Mouse (Mus musculus) stomach, embryonic 15.5 days (tissue): ENCODE measurements at regions not wholly inside any gene's neighbourhood (a gene's known extent, or its start where the extent isn't known, plus 50 kb on each side); places are given as distances from the start of the nearest gene placed in this dataset.

Source experiments
- ATAC-seq: fragments of 200-750 bp; cut with Nextera tagmentation; 2 replicates; pipeline ENCODE4 v1.8.0; 2017; ENCODE audit warnings: low read depth, moderate number of reproducible peaks, moderate TSS enrichment; ENCODE audit not compliant: insufficient read depth, low FRiP score
- H3K27ac ChIP-seq: fragments of 300-500 bp; sonication (generic); 2 replicates; pipeline ENCODE4 v1.5.1; 2015; ENCODE audit warnings: mild to moderate bottlenecking, inconsistent platforms
- H3K27me3 ChIP-seq: fragments of 300-500 bp; sonication (generic); replicated peaks from 2 replicates; pipeline ENCODE4 v1.6.1; 2015; ENCODE audit warnings: inconsistent platforms
- H3K36me3 ChIP-seq: fragments of 300-500 bp; sonication (generic); 2 replicates; pipeline ENCODE4 v1.6.1; 2015; ENCODE audit warnings: inconsistent platforms
- H3K4me1 ChIP-seq: fragments of 300-500 bp; sonication (generic); 2 replicates; pipeline ENCODE4 v1.6.1; 2015; ENCODE audit warnings: inconsistent platforms
- H3K4me2 ChIP-seq: fragments of 300-500 bp; sonication (generic); 2 replicates; pipeline ENCODE4 v1.6.1; 2015; ENCODE audit warnings: mild to moderate bottlenecking, inconsistent platforms
- H3K4me3 ChIP-seq: fragments of 300-500 bp; sonication (generic); replicated peaks from 2 replicates; pipeline ENCODE4 v1.5.1; 2015; ENCODE audit warnings: inconsistent platforms
- H3K9ac ChIP-seq: fragments of 300-500 bp; sonication (generic); 2 replicates; pipeline ENCODE4 v1.6.1; 2015; ENCODE audit warnings: inconsistent platforms
- H3K9me3 ChIP-seq: fragments of 300-500 bp; sonication (generic); 2 replicates; pipeline ENCODE4 v1.6.1; 2016; ENCODE audit warnings: inconsistent platforms
- WGBS: fragments of 180-500 bp; shearing (Covaris S2); methylation state at CpG from one replicate; pipeline ENCODE4 v1.1.7; 2015; 5-methylcytosine and 5-hydroxymethylcytosine counted together

DNA sequence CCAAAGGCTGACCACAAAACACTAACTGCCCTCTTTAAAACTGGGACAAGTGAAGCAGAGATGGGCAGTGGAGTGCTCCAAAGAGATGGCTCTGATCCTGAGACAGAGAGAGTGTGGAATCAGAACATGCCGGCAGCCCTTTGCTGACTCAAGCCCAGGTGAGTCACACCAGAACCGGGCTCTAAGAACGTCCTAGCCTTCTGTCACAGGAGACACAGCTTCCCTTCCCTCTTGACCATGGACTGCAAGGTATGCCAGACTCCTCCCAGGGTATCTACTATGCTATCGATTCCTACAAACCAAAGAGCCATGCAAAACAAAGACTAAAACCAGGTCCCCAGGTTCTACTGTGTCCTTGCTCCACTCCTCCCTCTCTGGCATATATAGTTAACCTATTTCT is 98.0 kb downstream of the Dhx15 start:
- H3K27me3 ChIP-seq: no peaks in the 10 kb centered on the region
- H3K36me3 ChIP-seq: no peaks in the 10 kb centered on the region
- H3K9ac ChIP-seq: no peak overlapping the region
- ATAC-seq: no peak
- no peak overlapping the region for H3K4me2 ChIP-seq
- H3K9me3 ChIP-seq: no peaks in the 10 kb centered on the region
- H3K4me3 ChIP-seq: no peak overlapping the region
- 87% methylated on average over 4 of the region's 4 CpGs for WGBS
- no peak overlapping the region for H3K27ac ChIP-seq
- peaks cover 2% of the 10 kb centered on the region; the same call in 1 of the 2 replicates for H3K4me1 ChIP-seq

- no peak for ATAC-seq
- H3K9ac ChIP-seq: no peak overlapping the region
- no peak overlapping the region for H3K4me2 ChIP-seq
- 65% methylated on average over 10 of the region's 10 CpGs for WGBS
- H3K36me3 ChIP-seq: no peaks in the 10 kb centered on the region
- H3K9me3 ChIP-seq: no peaks in the 10 kb centered on the region
- no peaks in the 10 kb centered on the region for H3K27me3 ChIP-seq
- H3K4me1 ChIP-seq: peaks cover 7% of the 10 kb centered on the region; the same call in 1 of the 2 replicates
- H3K4me3 ChIP-seq: no peak overlapping the region
- no peak overlapping the region for H3K27ac ChIP-seq
Measured at GRCm38 (mm10) chr5:52088131-52088530, 102.2 kb downstream of the Dhx15 start.

GRCm38 (mm10) chr5:52086766-52087429 is 103.4 kb downstream of the Dhx15 start:
- WGBS: 38% methylated on average over 7 of the region's 7 CpGs
- Histone ChIP-seq H3K4me3 (no peak overlapping the region), H3K9ac (no peak overlapping the region), H3K4me2 (no peak overlapping the region), H3K27ac (no peak overlapping the region), H3K36me3 (no peaks in the 10 kb centered on the region), H3K4me1 (peaks cover 7% of the 10 kb centered on the region; the same call in 1 of the 2 replicates), H3K9me3 (no peaks in the 10 kb centered on the region), H3K27me3 (no peaks in the 10 kb centered on the region)
- ATAC-seq: no peak

- Histone ChIP-seq H3K4me2 (no peak overlapping the region), H3K4me3 (no peak overlapping the region), H3K27ac (no peak overlapping the region), H3K4me1 (no peaks in the 10 kb centered on the region), H3K9ac (no peak overlapping the region), H3K36me3 (no peaks in the 10 kb centered on the region), H3K27me3 (no peaks in the 10 kb centered on the region), H3K9me3 (no peaks in the 10 kb centered on the region)
- ATAC-seq: no peak
- WGBS: 70% methylated on average over 4 of the region's 4 CpGs
Measured at GRCm38 (mm10) chr5:52080268-52080667, 110.0 kb downstream of the Dhx15 start.

DNA sequence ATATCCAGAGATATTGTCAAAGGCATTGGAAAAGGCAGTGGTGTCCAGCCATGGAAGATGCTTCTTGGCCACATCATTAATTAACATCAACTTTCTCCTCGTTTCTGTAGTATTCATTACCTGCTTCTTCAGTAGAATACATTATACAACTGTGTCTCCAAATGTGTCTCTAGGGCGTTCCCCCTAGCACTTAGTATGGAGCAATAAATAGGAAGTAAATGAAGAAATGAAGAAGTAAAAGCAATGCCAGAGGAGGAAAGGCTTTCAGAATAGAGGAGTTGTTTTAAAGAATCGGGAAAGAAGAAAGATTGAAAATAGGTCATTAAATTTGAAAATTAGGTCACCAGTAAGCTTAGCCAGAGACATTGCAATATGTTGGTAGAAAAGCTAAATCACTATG is 112.6 kb downstream of the Dhx15 start:
- no peak for ATAC-seq
- Histone ChIP-seq H3K4me3 (no peak overlapping the region), H3K9ac (no peak overlapping the region), H3K4me1 (no peaks in the 10 kb centered on the region), H3K4me2 (no peak overlapping the region), H3K27me3 (no peaks in the 10 kb centered on the region), H3K27ac (no peak overlapping the region), H3K9me3 (no peaks in the 10 kb centered on the region), H3K36me3 (no peaks in the 10 kb centered on the region)
- 85% methylated on average over 3 of the region's 3 CpGs for WGBS

DNA sequence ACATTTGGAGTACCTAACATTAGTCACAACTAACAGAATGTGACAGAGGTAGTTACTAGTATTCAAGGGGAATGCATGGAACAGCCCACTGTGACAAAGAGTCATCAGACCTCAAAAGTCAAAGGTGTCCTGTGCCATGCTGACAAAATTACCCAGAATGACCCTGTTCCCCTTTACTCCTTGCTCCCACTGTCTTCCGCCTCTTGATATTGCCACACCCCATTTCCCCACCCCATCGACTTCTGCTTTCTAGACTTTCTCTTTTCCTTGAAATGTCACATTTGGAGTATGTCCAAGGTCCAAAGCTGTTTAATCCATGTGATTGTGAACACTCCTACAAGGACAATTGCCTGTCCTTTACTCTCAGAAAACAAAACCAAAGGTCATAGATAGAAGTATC is 115.2 kb downstream of the Dhx15 start:
- Histone ChIP-seq H3K27ac (no peak overlapping the region), H3K4me3 (no peak overlapping the region), H3K9ac (no peak overlapping the region), H3K4me2 (no peak overlapping the region), H3K4me1 (no peaks in the 10 kb centered on the region), H3K27me3 (no peaks in the 10 kb centered on the region), H3K9me3 (no peaks in the 10 kb centered on the region), H3K36me3 (no peaks in the 10 kb centered on the region)
- 84% methylated on average over 2 of the region's 2 CpGs for WGBS
- ATAC-seq: no peak

- Histone ChIP-seq H3K9ac (no peak overlapping the region), H3K4me3 (no peak overlapping the region), H3K9me3 (no peaks in the 10 kb centered on the region), H3K27ac (no peak overlapping the region), H3K4me1 (no peaks in the 10 kb centered on the region), H3K27me3 (no peaks in the 10 kb centered on the region), H3K4me2 (no peak overlapping the region), H3K36me3 (no peaks in the 10 kb centered on the region)
- peak; percentile 78 for ATAC-seq
- 32% methylated on average over 16 of the region's 16 CpGs for WGBS
Measured at GRCm38 (mm10) chr5:52064804-52065451, 125.4 kb downstream of the Dhx15 start.

- Histone ChIP-seq H3K4me1 (no peaks in the 10 kb centered on the region), H3K4me3 (no peak overlapping the region), H3K27ac (no peak overlapping the region), H3K27me3 (no peaks in the 10 kb centered on the region), H3K9ac (no peak overlapping the region), H3K9me3 (no peaks in the 10 kb centered on the region), H3K36me3 (no peaks in the 10 kb centered on the region), H3K4me2 (no peak overlapping the region)
- 82% methylated on average over 4 of the region's 4 CpGs for WGBS
- no peak for ATAC-seq
Measured at GRCm38 (mm10) chr5:52062214-52062613, 128.1 kb downstream of the Dhx15 start.

- no peak overlapping the region for H3K9ac ChIP-seq
- WGBS: 76% methylated on average over 6 of the region's 6 CpGs
- H3K9me3 ChIP-seq: no peaks in the 10 kb centered on the region
- H3K27ac ChIP-seq: no peak overlapping the region
- ATAC-seq: no peak
- no peak overlapping the region for H3K4me2 ChIP-seq
- H3K36me3 ChIP-seq: no peaks in the 10 kb centered on the region
- no peaks in the 10 kb centered on the region for H3K4me1 ChIP-seq
- no peaks in the 10 kb centered on the region for H3K27me3 ChIP-seq
- H3K4me3 ChIP-seq: no peak overlapping the region
Measured at GRCm38 (mm10) chr5:52061226-52061625, 129.1 kb downstream of the Dhx15 start.

DNA sequence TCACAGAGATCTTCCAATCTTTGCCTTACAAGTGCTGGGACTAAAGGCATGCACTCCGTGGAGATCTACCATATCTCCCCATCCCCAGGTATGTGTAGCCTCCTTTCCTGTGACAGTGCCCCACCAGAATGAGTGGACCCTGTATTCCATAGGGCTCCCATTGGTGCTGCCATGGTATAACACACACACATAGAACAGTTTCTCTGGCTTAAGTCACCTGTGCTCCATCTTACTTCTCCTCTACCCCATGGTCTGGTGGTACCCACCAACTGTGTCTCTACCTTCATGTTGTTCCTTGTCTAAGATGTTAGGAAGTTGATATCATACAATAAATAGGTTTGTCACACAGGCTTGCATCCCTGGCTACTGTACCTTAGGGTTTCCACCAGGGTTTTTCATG is 133.1 kb downstream of the Dhx15 start:
- no peak overlapping the region for H3K4me3 ChIP-seq
- H3K27ac ChIP-seq: no peak overlapping the region
- no peak for ATAC-seq
- 76% methylated on average over 1 of the region's 1 CpGs for WGBS
- H3K9me3 ChIP-seq: no peaks in the 10 kb centered on the region
- no peaks in the 10 kb centered on the region for H3K27me3 ChIP-seq
- no peak overlapping the region for H3K4me2 ChIP-seq
- no peak overlapping the region for H3K9ac ChIP-seq
- no peaks in the 10 kb centered on the region for H3K36me3 ChIP-seq
- no peaks in the 10 kb centered on the region for H3K4me1 ChIP-seq

- Histone ChIP-seq H3K4me3 (no peak overlapping the region), H3K9me3 (no peaks in the 10 kb centered on the region), H3K9ac (no peak overlapping the region), H3K36me3 (no peaks in the 10 kb centered on the region), H3K27ac (no peak overlapping the region), H3K4me1 (no peaks in the 10 kb centered on the region), H3K4me2 (no peak overlapping the region), H3K27me3 (no peaks in the 10 kb centered on the region)
- WGBS: 41% methylated on average over 4 of the region's 4 CpGs
- no peak for ATAC-seq
Measured at GRCm38 (mm10) chr5:52052072-52052465, 138.2 kb downstream of the Dhx15 start.

DNA sequence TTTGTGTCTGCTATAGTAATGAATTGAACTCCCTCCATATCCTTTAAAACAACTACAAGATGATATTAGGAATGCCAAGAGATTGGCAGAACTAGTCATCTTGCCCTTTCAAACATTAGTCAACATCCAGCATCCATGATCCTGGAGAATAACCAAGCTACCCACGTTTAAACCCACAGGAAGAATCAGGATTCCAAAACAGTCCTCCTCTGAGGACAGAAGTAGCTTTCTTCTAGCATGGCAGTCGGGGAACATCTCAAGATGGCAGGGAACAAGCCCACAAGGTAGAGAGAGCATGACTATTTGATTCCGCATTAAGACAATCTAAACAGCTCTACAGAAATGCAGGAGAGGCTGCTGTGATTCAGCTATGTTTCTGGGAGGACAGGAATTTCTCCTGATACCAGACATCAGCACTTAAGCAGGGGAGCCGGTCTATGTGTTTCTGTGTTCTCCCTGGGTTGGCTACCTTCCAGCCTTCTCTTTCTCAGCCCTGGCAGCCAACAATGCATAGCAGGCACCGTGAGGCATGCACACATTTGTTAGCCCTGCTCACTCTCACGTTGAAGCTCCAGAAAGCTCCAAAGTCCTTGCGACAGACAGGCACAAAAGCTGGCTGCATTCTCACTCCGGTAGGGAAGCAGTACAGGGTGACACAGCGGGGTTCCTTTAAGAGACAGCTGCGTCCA is 138.8 kb downstream of the Dhx15 start:
- Histone ChIP-seq H3K9ac (no peak overlapping the region), H3K4me1 (no peaks in the 10 kb centered on the region), H3K27me3 (no peaks in the 10 kb centered on the region), H3K9me3 (no peaks in the 10 kb centered on the region), H3K36me3 (no peaks in the 10 kb centered on the region), H3K4me3 (no peak overlapping the region), H3K4me2 (no peak overlapping the region), H3K27ac (no peak overlapping the region)
- no peak for ATAC-seq
- WGBS: 37% methylated on average over 10 of the region's 10 CpGs
